Mouse (Mus musculus): ENCODE measurements around the gene Pitpnc1. TPM values are rescaled to one million over a fixed set of nuclear protein-coding genes. Genes with fewer than 3 reads are reported as not detected.

The Pitpnc1 gene
- polyA plus RNA-seq, 1 experiment from 2014 or later: 16.0 TPM

GRCm38 (mm10) chr11:107457282-107457681 lies 13.2 kb downstream of the Pitpnc1 start:
- Histone ChIP-seq H3K9me3 (ENCODE audit: control insufficient read depth, low read length) (0 out of 2 replicates have a peak, but pooled peaks cover 1% of the 10 kb centered on the region), H3K36me3 (ENCODE audit: control insufficient read depth, insufficient read depth, low read length) (no peaks in the 10 kb centered on the region), H3K4me3 (ENCODE audit: control insufficient read depth in 1 of 2, insufficient read depth in 1 of 2, low read depth in 1 of 2, low read length in 2 of 2) (no peak overlapping the region), H3K9ac (ENCODE audit: low read length) (no peak overlapping the region), H3K27me3 (ENCODE audit: control insufficient read depth, insufficient read depth, low read length) (no peaks in the 10 kb centered on the region), H3K4me1 (ENCODE audit: control insufficient read depth in 2 of 2, insufficient read depth in 2 of 2, low read length in 2 of 2) (peaks cover 0 to 18% of the 10 kb centered on the region in 2 experiments; a peak in 2 of 4 replicates), H3K4me2 (ENCODE audit: low read length) (no peak overlapping the region), H3K27ac (replicated peaks in 1 of 2; ENCODE audit: control insufficient read depth in 1 of 2, insufficient read depth in 1 of 2, low read depth in 2 of 2, low read length in 2 of 2) (no peak overlapping the region)
- WGBS: 94% methylated on average over 3 of the region's 3 CpGs
- ATAC-seq (ENCODE audit: insufficient number of reproducible peaks, insufficient read depth, low FRiP score, low read depth): no peak

GRCm38 (mm10) chr11:107454546-107455462 lies 15.7 kb downstream of the Pitpnc1 start:
- H3K9ac ChIP-seq (ENCODE audit: low read length): no peak overlapping the region
- no peak overlapping the region for H3K4me3 ChIP-seq (ENCODE audit: control insufficient read depth in 1 of 2, insufficient read depth in 1 of 2, low read depth in 1 of 2, low read length in 2 of 2)
- no peaks in the 10 kb centered on the region for H3K9me3 ChIP-seq (ENCODE audit: control insufficient read depth, low read length)
- peaks cover 14 to 40% of the 10 kb centered on the region in 2 experiments for H3K4me1 ChIP-seq (ENCODE audit: control insufficient read depth in 2 of 2, insufficient read depth in 2 of 2, low read length in 2 of 2)
- no peaks in the 10 kb centered on the region for H3K27me3 ChIP-seq (ENCODE audit: control insufficient read depth, insufficient read depth, low read length)
- peak overlapping the region; percentile 24; the same call in 1 of the 2 replicates for H3K4me2 ChIP-seq (ENCODE audit: low read length)
- WGBS: 49% methylated on average over 19 of the region's 19 CpGs
- ATAC-seq (ENCODE audit: insufficient number of reproducible peaks, insufficient read depth, low FRiP score, low read depth): no peak
- H3K27ac ChIP-seq (replicated peaks in 1 of 2; ENCODE audit: control insufficient read depth in 1 of 2, insufficient read depth in 1 of 2, low read depth in 2 of 2, low read length in 2 of 2): no peak overlapping the region
- H3K36me3 ChIP-seq (ENCODE audit: control insufficient read depth, insufficient read depth, low read length): no peaks in the 10 kb centered on the region

- Histone ChIP-seq H3K27ac (replicated peaks in 1 of 2; ENCODE audit: control insufficient read depth in 1 of 2, insufficient read depth in 1 of 2, low read depth in 2 of 2, low read length in 2 of 2) (no peak overlapping the region), H3K4me3 (ENCODE audit: control insufficient read depth in 1 of 2, insufficient read depth in 1 of 2, low read depth in 1 of 2, low read length in 2 of 2) (no peak overlapping the region), H3K9me3 (ENCODE audit: control insufficient read depth, low read length) (no peaks in the 10 kb centered on the region), H3K36me3 (ENCODE audit: control insufficient read depth, insufficient read depth, low read length) (no peaks in the 10 kb centered on the region), H3K4me1 (ENCODE audit: control insufficient read depth in 2 of 2, insufficient read depth in 2 of 2, low read length in 2 of 2) (peaks cover 18 to 47% of the 10 kb centered on the region in 2 experiments), H3K27me3 (ENCODE audit: control insufficient read depth, insufficient read depth, low read length) (no peaks in the 10 kb centered on the region), H3K9ac (ENCODE audit: low read length) (no peak overlapping the region), H3K4me2 (ENCODE audit: low read length) (no peak overlapping the region)
- no peak for ATAC-seq (ENCODE audit: insufficient number of reproducible peaks, insufficient read depth, low FRiP score, low read depth)
- 84% methylated on average over 7 of the region's 7 CpGs for WGBS
These were observed 18.4 kb downstream of the Pitpnc1 start for GRCm38 (mm10) chr11:107452053-107452452.

GRCm38 (mm10) chr11:107451106-107451505 lies 19.4 kb downstream of the Pitpnc1 start:
- Histone ChIP-seq H3K27me3 (ENCODE audit: control insufficient read depth, insufficient read depth, low read length) (no peaks in the 10 kb centered on the region), H3K9me3 (ENCODE audit: control insufficient read depth, low read length) (no peaks in the 10 kb centered on the region), H3K27ac (replicated peaks in 1 of 2; ENCODE audit: control insufficient read depth in 1 of 2, insufficient read depth in 1 of 2, low read depth in 2 of 2, low read length in 2 of 2) (0 out of 4 replicates have a peak overlapping the region, but pooled peaks have one; percentile 14 to 16), H3K4me3 (ENCODE audit: control insufficient read depth in 1 of 2, insufficient read depth in 1 of 2, low read depth in 1 of 2, low read length in 2 of 2) (peak overlapping the region in 1 of 2 experiments; percentile 12; a peak in 1 of 4 replicates), H3K4me2 (ENCODE audit: low read length) (peak overlapping the region; percentile 46), H3K9ac (ENCODE audit: low read length) (no peak overlapping the region), H3K36me3 (ENCODE audit: control insufficient read depth, insufficient read depth, low read length) (no peaks in the 10 kb centered on the region), H3K4me1 (ENCODE audit: control insufficient read depth in 2 of 2, insufficient read depth in 2 of 2, low read length in 2 of 2) (peaks cover 21 to 53% of the 10 kb centered on the region in 2 experiments)
- no peak for ATAC-seq (ENCODE audit: insufficient number of reproducible peaks, insufficient read depth, low FRiP score, low read depth)
- 14% methylated on average over 10 of the region's 10 CpGs for WGBS

- no peak overlapping the region for H3K9ac ChIP-seq (ENCODE audit: low read length)
- H3K27ac ChIP-seq (replicated peaks in 1 of 2; ENCODE audit: control insufficient read depth in 1 of 2, insufficient read depth in 1 of 2, low read depth in 2 of 2, low read length in 2 of 2): 0 out of 4 replicates have a peak overlapping the region, but pooled peaks of 1 of the 2 experiments have one; percentile 9
- H3K36me3 ChIP-seq (ENCODE audit: control insufficient read depth, insufficient read depth, low read length): no peaks in the 10 kb centered on the region
- H3K4me2 ChIP-seq (ENCODE audit: low read length): no peak overlapping the region
- H3K4me1 ChIP-seq (ENCODE audit: control insufficient read depth in 2 of 2, insufficient read depth in 2 of 2, low read length in 2 of 2): peaks cover 21 to 49% of the 10 kb centered on the region in 2 experiments
- no peaks in the 10 kb centered on the region for H3K9me3 ChIP-seq (ENCODE audit: control insufficient read depth, low read length)
- 62% methylated on average over 6 of the region's 6 CpGs for WGBS
- H3K27me3 ChIP-seq (ENCODE audit: control insufficient read depth, insufficient read depth, low read length): no peaks in the 10 kb centered on the region
- no peak overlapping the region for H3K4me3 ChIP-seq (ENCODE audit: control insufficient read depth in 1 of 2, insufficient read depth in 1 of 2, low read depth in 1 of 2, low read length in 2 of 2)
- no peak for ATAC-seq (ENCODE audit: insufficient number of reproducible peaks, insufficient read depth, low FRiP score, low read depth)
These were observed 20.4 kb downstream of the Pitpnc1 start for GRCm38 (mm10) chr11:107450097-107450496.

GRCm38 (mm10) chr11:107449169-107449910 lies 21.2 kb downstream of the Pitpnc1 start:
- Histone ChIP-seq H3K4me2 (ENCODE audit: low read length) (no peak overlapping the region), H3K27ac (replicated peaks in 1 of 2; ENCODE audit: control insufficient read depth in 1 of 2, insufficient read depth in 1 of 2, low read depth in 2 of 2, low read length in 2 of 2) (no peak overlapping the region), H3K4me3 (ENCODE audit: control insufficient read depth in 1 of 2, insufficient read depth in 1 of 2, low read depth in 1 of 2, low read length in 2 of 2) (no peak overlapping the region), H3K27me3 (ENCODE audit: control insufficient read depth, insufficient read depth, low read length) (no peaks in the 10 kb centered on the region), H3K9ac (ENCODE audit: low read length) (no peak overlapping the region), H3K4me1 (ENCODE audit: control insufficient read depth in 2 of 2, insufficient read depth in 2 of 2, low read length in 2 of 2) (peaks cover 21 to 43% of the 10 kb centered on the region in 2 experiments), H3K36me3 (ENCODE audit: control insufficient read depth, insufficient read depth, low read length) (no peaks in the 10 kb centered on the region), H3K9me3 (ENCODE audit: control insufficient read depth, low read length) (no peaks in the 10 kb centered on the region)
- ATAC-seq (ENCODE audit: insufficient number of reproducible peaks, insufficient read depth, low FRiP score, low read depth): no peak; the same call in 1 of the 2 replicates
- 76% methylated on average over 17 of the region's 17 CpGs for WGBS

- Histone ChIP-seq H3K36me3 (ENCODE audit: control insufficient read depth, insufficient read depth, low read length) (no peaks in the 10 kb centered on the region), H3K27ac (replicated peaks in 1 of 2; ENCODE audit: control insufficient read depth in 1 of 2, insufficient read depth in 1 of 2, low read depth in 2 of 2, low read length in 2 of 2) (no peak overlapping the region), H3K9me3 (ENCODE audit: control insufficient read depth, low read length) (no peaks in the 10 kb centered on the region), H3K27me3 (ENCODE audit: control insufficient read depth, insufficient read depth, low read length) (no peaks in the 10 kb centered on the region), H3K4me2 (ENCODE audit: low read length) (no peak overlapping the region), H3K4me3 (ENCODE audit: control insufficient read depth in 1 of 2, insufficient read depth in 1 of 2, low read depth in 1 of 2, low read length in 2 of 2) (no peak overlapping the region), H3K4me1 (ENCODE audit: control insufficient read depth in 2 of 2, insufficient read depth in 2 of 2, low read length in 2 of 2) (peaks cover 21 to 43% of the 10 kb centered on the region in 2 experiments), H3K9ac (ENCODE audit: low read length) (no peak overlapping the region; the same call in 1 of the 2 replicates)
- WGBS: 71% methylated on average over 9 of the region's 9 CpGs
- ATAC-seq (ENCODE audit: insufficient number of reproducible peaks, insufficient read depth, low FRiP score, low read depth): no peak
These were observed 22.6 kb downstream of the Pitpnc1 start for GRCm38 (mm10) chr11:107447915-107448314.
